Mouse (Mus musculus): ENCODE results near the gene Gm17359. TPM values are rescaled to one million over a fixed set of nuclear protein-coding genes. Genes with fewer than 3 reads are reported as not detected.
"Not testable (repeated sequence)": the region's sequence is repeated elsewhere in the genome, so short reads cannot be mapped to it uniquely, and the experiment has no call there.

Gm17359 gene
- polyA plus RNA-seq, 1 experiment from 2014 or later = not detected

- TF ChIP-seq CTCF (IDR thresholded peaks at IDR 0.05; ENCODE audit: low read depth) = no peak
- no peak overlapping the region for H3K4me3 ChIP-seq (ENCODE audit: low read depth, low read length)
- no peak for ATAC-seq
- H3K36me3 ChIP-seq (ENCODE audit: control insufficient read depth, insufficient read depth) = no peaks in the 10 kb centered on the region
- H3K27me3 ChIP-seq (replicated peaks; ENCODE audit: control insufficient read depth, insufficient read depth, low read length) = no peaks in the 10 kb centered on the region
- H3K4me2 ChIP-seq (replicated peaks; ENCODE audit: low read depth) = no peak overlapping the region
- H3K9ac ChIP-seq (ENCODE audit: low read depth, low read length) = no peak overlapping the region
- no peaks in the 10 kb centered on the region for H3K9me3 ChIP-seq (ENCODE audit: control insufficient read depth)
- no peaks in the 10 kb centered on the region for H3K4me1 ChIP-seq (replicated peaks; ENCODE audit: control insufficient read depth, insufficient read depth, low read length)
- no peak overlapping the region for H3K27ac ChIP-seq (ENCODE audit: low read depth, low read length)
- 90% methylated on average over 3 of the region's 3 CpGs for WGBS
Observed at GRCm38 (mm10) chr3:79438276-79438675, 101.8 kb downstream of the Gm17359 start.

- Histone ChIP-seq H3K9me3 (ENCODE audit: control insufficient read depth) (no peaks in the 10 kb centered on the region), H3K4me2 (replicated peaks; ENCODE audit: low read depth) (no peak overlapping the region), H3K27me3 (replicated peaks; ENCODE audit: control insufficient read depth, insufficient read depth, low read length) (no peaks in the 10 kb centered on the region), H3K4me1 (replicated peaks; ENCODE audit: control insufficient read depth, insufficient read depth, low read length) (no peaks in the 10 kb centered on the region), H3K36me3 (ENCODE audit: control insufficient read depth, insufficient read depth) (no peaks in the 10 kb centered on the region), H3K9ac (ENCODE audit: low read depth, low read length) (no peak overlapping the region), H3K4me3 (ENCODE audit: low read depth, low read length) (no peak overlapping the region), H3K27ac (ENCODE audit: low read depth, low read length) (no peak overlapping the region)
- no peak for ATAC-seq
- TF ChIP-seq CTCF (IDR thresholded peaks at IDR 0.05; ENCODE audit: low read depth) = no peak
- 66% methylated on average over 12 of the region's 12 CpGs for WGBS
Observed at GRCm38 (mm10) chr3:79440976-79441491, 104.6 kb downstream of the Gm17359 start.

DNA sequence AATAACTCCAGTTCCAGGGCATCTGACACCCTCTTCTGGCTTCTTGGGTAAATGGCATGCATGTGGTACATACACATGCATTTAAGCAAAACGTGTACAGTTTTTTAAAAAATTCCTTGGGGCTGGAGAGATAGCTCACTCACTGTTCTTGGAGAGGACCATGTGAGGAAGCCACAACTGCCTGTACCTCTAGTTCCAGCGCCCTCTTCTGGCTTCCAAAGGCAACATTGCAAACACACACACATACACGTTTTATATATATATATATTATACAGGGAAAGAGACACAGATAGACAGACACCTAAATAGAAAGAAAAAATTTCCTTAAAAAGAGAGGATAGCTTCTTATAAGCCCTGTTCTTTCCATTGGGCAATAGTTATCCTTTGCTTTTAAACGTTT is 107.4 kb downstream of the Gm17359 start:
- Histone ChIP-seq H3K27ac (ENCODE audit: low read depth, low read length) (no peak overlapping the region), H3K4me2 (replicated peaks; ENCODE audit: low read depth) (no peak overlapping the region), H3K4me1 (replicated peaks; ENCODE audit: control insufficient read depth, insufficient read depth, low read length) (no peaks in the 10 kb centered on the region), H3K36me3 (ENCODE audit: control insufficient read depth, insufficient read depth) (no peaks in the 10 kb centered on the region), H3K27me3 (replicated peaks; ENCODE audit: control insufficient read depth, insufficient read depth, low read length) (no peaks in the 10 kb centered on the region), H3K4me3 (ENCODE audit: low read depth, low read length) (no peak overlapping the region), H3K9me3 (ENCODE audit: control insufficient read depth) (no peaks in the 10 kb centered on the region), H3K9ac (ENCODE audit: low read depth, low read length) (no peak overlapping the region)
- ATAC-seq = no peak
- WGBS = 68% methylated on average over 4 of the region's 4 CpGs
- TF ChIP-seq CTCF (IDR thresholded peaks at IDR 0.05; ENCODE audit: low read depth) = peak; percentile 13; the same call in 1 of the 2 replicates

GRCm38 (mm10) chr3:79445041-79445440 is 108.6 kb downstream of the Gm17359 start:
- H3K4me2 ChIP-seq (replicated peaks; ENCODE audit: low read depth) = no peak overlapping the region
- no peaks in the 10 kb centered on the region for H3K4me1 ChIP-seq (replicated peaks; ENCODE audit: control insufficient read depth, insufficient read depth, low read length)
- H3K4me3 ChIP-seq (ENCODE audit: low read depth, low read length) = no peak overlapping the region
- WGBS = 68% methylated on average over 8 of the region's 8 CpGs
- H3K36me3 ChIP-seq (ENCODE audit: control insufficient read depth, insufficient read depth) = no peaks in the 10 kb centered on the region
- H3K9ac ChIP-seq (ENCODE audit: low read depth, low read length) = no peak overlapping the region
- H3K9me3 ChIP-seq (ENCODE audit: control insufficient read depth) = no peaks in the 10 kb centered on the region
- ATAC-seq = no peak
- no peak for TF ChIP-seq CTCF (IDR thresholded peaks at IDR 0.05; ENCODE audit: low read depth)
- no peaks in the 10 kb centered on the region for H3K27me3 ChIP-seq (replicated peaks; ENCODE audit: control insufficient read depth, insufficient read depth, low read length)
- H3K27ac ChIP-seq (ENCODE audit: low read depth, low read length) = no peak overlapping the region

DNA sequence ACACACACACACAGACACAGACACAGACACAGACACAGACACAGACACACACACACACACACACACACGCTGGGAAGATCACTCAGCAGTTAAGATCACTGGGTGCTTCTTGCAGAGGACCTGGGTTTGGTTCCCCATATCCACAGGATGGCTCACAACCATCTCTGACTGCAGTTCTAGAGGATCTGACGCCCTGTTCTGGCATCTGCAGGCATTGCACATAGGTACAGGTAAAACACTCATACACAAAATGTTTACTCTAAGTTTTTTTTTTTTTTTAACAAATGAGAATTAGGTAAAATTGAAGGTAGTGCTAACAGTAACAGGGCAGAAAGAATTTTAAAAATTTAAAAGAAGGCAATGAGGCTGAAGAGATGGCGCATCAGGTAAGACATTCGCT is 109.7 kb downstream of the Gm17359 start:
- H3K27ac ChIP-seq (ENCODE audit: low read depth, low read length) = no peak overlapping the region
- no peak overlapping the region for H3K4me2 ChIP-seq (replicated peaks; ENCODE audit: low read depth)
- WGBS = 87% methylated on average over 4 of the region's 4 CpGs
- H3K4me1 ChIP-seq (replicated peaks; ENCODE audit: control insufficient read depth, insufficient read depth, low read length) = no peaks in the 10 kb centered on the region
- no peaks in the 10 kb centered on the region for H3K27me3 ChIP-seq (replicated peaks; ENCODE audit: control insufficient read depth, insufficient read depth, low read length)
- no peak for TF ChIP-seq CTCF (IDR thresholded peaks at IDR 0.05; ENCODE audit: low read depth)
- H3K36me3 ChIP-seq (ENCODE audit: control insufficient read depth, insufficient read depth) = no peaks in the 10 kb centered on the region
- H3K4me3 ChIP-seq (ENCODE audit: low read depth, low read length) = no peak overlapping the region
- no peaks in the 10 kb centered on the region for H3K9me3 ChIP-seq (ENCODE audit: control insufficient read depth)
- H3K9ac ChIP-seq (ENCODE audit: low read depth, low read length) = no peak overlapping the region
- no peak for ATAC-seq

- H3K36me3 ChIP-seq (ENCODE audit: control insufficient read depth, insufficient read depth); H3K9ac ChIP-seq (ENCODE audit: low read depth, low read length); H3K4me2 ChIP-seq (replicated peaks; ENCODE audit: low read depth); H3K4me1 ChIP-seq (replicated peaks; ENCODE audit: control insufficient read depth, insufficient read depth, low read length); H3K4me3 ChIP-seq (ENCODE audit: low read depth, low read length); H3K9me3 ChIP-seq (ENCODE audit: control insufficient read depth); H3K27me3 ChIP-seq (replicated peaks; ENCODE audit: control insufficient read depth, insufficient read depth, low read length); H3K27ac ChIP-seq (ENCODE audit: low read depth, low read length); ATAC-seq: not testable (repeated sequence)
- TF ChIP-seq CTCF (IDR thresholded peaks at IDR 0.05; ENCODE audit: low read depth) = peak; percentile 10; the same call in 1 of the 2 replicates
- WGBS = 87% methylated on average over 3 of the region's 3 CpGs
Observed at GRCm38 (mm10) chr3:79446648-79447047, 110.2 kb downstream of the Gm17359 start.

DNA sequence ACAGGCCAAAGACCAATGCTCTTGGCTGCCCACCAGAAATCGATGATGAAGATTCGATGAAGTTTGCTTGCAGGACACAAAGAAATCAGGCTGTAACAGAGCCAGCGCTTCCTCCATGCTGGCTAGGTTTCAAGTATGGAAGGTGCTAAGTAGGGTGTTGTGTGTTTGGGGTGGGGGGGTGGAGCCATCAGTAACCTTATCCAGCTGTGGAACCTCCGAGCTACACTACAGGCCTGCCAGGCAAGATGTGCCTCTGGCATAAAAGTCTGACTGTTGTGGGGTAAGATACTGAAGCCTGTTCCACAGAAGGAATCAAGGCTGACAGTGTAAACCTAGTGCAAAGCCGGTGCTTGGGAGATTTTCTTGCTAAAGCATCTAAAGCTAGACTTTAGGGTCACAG is 112.0 kb downstream of the Gm17359 start:
- H3K9ac ChIP-seq (ENCODE audit: low read depth, low read length) = no peak overlapping the region
- H3K9me3 ChIP-seq (ENCODE audit: control insufficient read depth) = no peaks in the 10 kb centered on the region
- 84% methylated on average over 5 of the region's 5 CpGs for WGBS
- no peak overlapping the region for H3K4me3 ChIP-seq (ENCODE audit: low read depth, low read length)
- no peaks in the 10 kb centered on the region for H3K4me1 ChIP-seq (replicated peaks; ENCODE audit: control insufficient read depth, insufficient read depth, low read length)
- H3K4me2 ChIP-seq (replicated peaks; ENCODE audit: low read depth) = no peak overlapping the region
- no peak for TF ChIP-seq CTCF (IDR thresholded peaks at IDR 0.05; ENCODE audit: low read depth)
- ATAC-seq = no peak
- H3K27ac ChIP-seq (ENCODE audit: low read depth, low read length) = no peak overlapping the region
- H3K27me3 ChIP-seq (replicated peaks; ENCODE audit: control insufficient read depth, insufficient read depth, low read length) = no peaks in the 10 kb centered on the region
- H3K36me3 ChIP-seq (ENCODE audit: control insufficient read depth, insufficient read depth) = no peaks in the 10 kb centered on the region

Measured in intestine, postnatal 0 days (tissue).